ENCODE assay signal across 9 mouse cellular contexts in the genomic region with DNA sequence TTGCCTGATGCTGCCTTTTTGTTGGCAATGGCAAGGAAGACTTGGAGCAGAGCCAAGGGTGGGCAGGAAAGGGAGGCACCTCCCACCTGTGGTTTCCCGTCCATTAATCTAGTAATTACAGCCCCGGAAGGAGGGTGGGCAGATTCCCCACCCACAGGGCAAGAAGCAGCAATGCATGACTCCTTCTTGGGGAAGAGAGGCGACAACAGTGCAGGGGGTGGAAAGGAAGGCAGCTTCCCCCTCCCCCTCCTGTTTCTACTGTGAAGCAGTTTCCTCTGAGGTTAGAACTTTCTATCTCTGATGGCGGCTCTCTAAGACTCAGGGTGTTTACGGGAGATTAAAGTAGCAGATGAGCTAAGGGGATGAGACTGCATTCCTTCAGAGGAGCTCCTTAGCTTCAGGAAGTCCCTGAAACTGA. TPM values are rescaled to one million over a fixed set of nuclear protein-coding genes. Genes with fewer than 3 reads are reported as not detected.
A peak's percentile ranks its signal among the peaks of the same experiment; 100 is the strongest.
DNase-seq lines count a peak whose midpoint lies in the region; ATAC-seq lines count a peak whose summit lies in the region.
"Had no signal": no experiment of that assay in that cellular context is flagged by ENCODE, and none has a peak within 500 bp of the region (broad histone marks: within the 10 kb centered on the region; RNA-seq: fewer than 3 reads in every experiment).

No protein-coding gene starts in this region.

- H3K27ac ChIP-seq in hindbrain, embryonic 10.5 days = peak overlapping the region; percentile 4; the same call in 1 of the 2 replicates
- no peak overlapping the region for H3K27ac ChIP-seq in hindbrain, embryonic 14.5 days
- H3K27ac ChIP-seq: limb, embryonic 15.5 days had no signal

- no peaks in the 10 kb centered on the region for H3K9me3 ChIP-seq in hindbrain, embryonic 10.5 days
- H3K9me3 ChIP-seq in hindbrain, embryonic 14.5 days (ENCODE audit: control insufficient read depth, low read length) = no peaks in the 10 kb centered on the region
- H3K9me3 ChIP-seq: limb, embryonic 15.5 days had no signal

- peaks cover 68% of the 10 kb centered on the region for H3K4me1 ChIP-seq in hindbrain, embryonic 10.5 days (replicated peaks)
- peaks cover 11% of the 10 kb centered on the region for H3K4me1 ChIP-seq in hindbrain, embryonic 14.5 days (replicated peaks; ENCODE audit: control insufficient read depth, insufficient read depth, low read length)

- no peak overlapping the region for H3K9ac ChIP-seq in hindbrain, embryonic 14.5 days
- H3K9ac ChIP-seq: limb, embryonic 15.5 days had no signal

- no peak for ATAC-seq in hindbrain, embryonic 14.5 days (ENCODE audit: low FRiP score)
- peak; percentile 17; the same call in 1 of the 2 replicates for ATAC-seq in neutrophil, adult 5-6 weeks (ENCODE audit: extremely low read depth, insufficient number of reproducible peaks, low FRiP score, poor library complexity, severe bottlenecking)

- peaks cover 7% of the 10 kb centered on the region; the same call in 1 of the 2 replicates for H3K27me3 ChIP-seq in hindbrain, embryonic 10.5 days (ENCODE audit: insufficient read depth, poor library complexity, severe bottlenecking)
- H3K27me3 ChIP-seq in hindbrain, embryonic 14.5 days (ENCODE audit: control insufficient read depth, insufficient read depth, low read length) = no peaks in the 10 kb centered on the region

- intact Hi-C loops in left cerebral cortex, postnatal 4 days (cut with DNase I) = loop anchor here (5.0 kb wide), 1 partner anchor 95 kb away; no protein-coding TSS in a partner anchor

- no peak for DNase-seq in hindbrain, embryonic 10.5 days (ENCODE audit: low spot score)
- no peak for DNase-seq in hindbrain, embryonic 14.5 days (ENCODE audit: low spot score)
- DNase-seq in heart, adult 9 months (ENCODE audit: low spot score in 2 of 2) = peak; percentile 29 to 60
- DNase-seq in kidney, postnatal 36 days = peak; percentile 79 to 82
- DNase-seq in layer of hippocampus, adult 9-10 months (ENCODE audit: low spot score) = no peak
- DNase-seq in cerebellum, adult 9-10 months = no peak
- DNase-seq in left cerebral cortex, postnatal 4 days = no peak

- H3K36me3 ChIP-seq in hindbrain, embryonic 10.5 days = no peaks in the 10 kb centered on the region
- H3K36me3 ChIP-seq in hindbrain, embryonic 14.5 days (replicated peaks; ENCODE audit: control insufficient read depth, insufficient read depth) = no peaks in the 10 kb centered on the region
- H3K36me3 ChIP-seq: limb, embryonic 15.5 days had no signal

- WGBS in hindbrain, embryonic 10.5 days = 76% methylated on average over 5 of the region's 5 CpGs
- 63% methylated on average over 5 of the region's 5 CpGs for WGBS in hindbrain, embryonic 14.5 days

- H3K4me2 ChIP-seq in hindbrain, embryonic 14.5 days (replicated peaks) = no peak overlapping the region
- H3K4me2 ChIP-seq: limb, embryonic 15.5 days had no signal

- no peak overlapping the region for H3K4me3 ChIP-seq in hindbrain, embryonic 10.5 days
- H3K4me3 ChIP-seq in hindbrain, embryonic 14.5 days (replicated peaks; ENCODE audit: low read length) = no peak overlapping the region
- H3K4me3 ChIP-seq: limb, embryonic 15.5 days had no signal

RNA-seq across cellular contexts. Expression of gene Cryba4, which starts 9.9 kb away (rescaled TPM):
- 0.35 and 1.4 TPM in 2 replicates for polyA plus RNA-seq in hindbrain, embryonic 10.5 days (2016; fragmentation: Nextera tagmentation; extraction: Ambion mirVana)
- 1.6 and 3.2 TPM in 2 replicates for polyA plus RNA-seq in hindbrain, embryonic 14.5 days (2014; fragmentation: Nextera tagmentation; extraction: Ambion mirVana)
- 1.2 and 2.9 TPM in 2 replicates for total RNA-seq in neutrophil, adult 5-6 weeks (2017)
- total RNA-seq in left cerebral cortex, postnatal 4 days (2021) = under 1 TPM; 0.50 to 0.54 TPM

RNA-seq across cellular contexts. Expression of gene Crybb1, which starts 13.2 kb away (rescaled TPM):
- polyA plus RNA-seq in hindbrain, embryonic 10.5 days (2016; fragmentation: Nextera tagmentation; extraction: Ambion mirVana) = 0.19 and 0.42 TPM in 2 replicates
- polyA plus RNA-seq in hindbrain, embryonic 14.5 days (2014; fragmentation: Nextera tagmentation; extraction: Ambion mirVana) = 3.6 and 3.9 TPM in 2 replicates
- not detected in 2 replicates for total RNA-seq in neutrophil, adult 5-6 weeks (2017)
- total RNA-seq in left cerebral cortex, postnatal 4 days (2021) = 1 to 10 TPM; 3.5 to 5.6 TPM

RNA-seq across cellular contexts. Expression of gene Tpst2, which starts 34.1 kb away (rescaled TPM):
- polyA plus RNA-seq in hindbrain, embryonic 10.5 days (2016; fragmentation: Nextera tagmentation; extraction: Ambion mirVana) = 37.2 and 40.9 TPM in 2 replicates
- 29.0 and 30.4 TPM in 2 replicates for polyA plus RNA-seq in hindbrain, embryonic 14.5 days (2014; fragmentation: Nextera tagmentation; extraction: Ambion mirVana)
- total RNA-seq in neutrophil, adult 5-6 weeks (2017) = 46.1 and 53.4 TPM in 2 replicates
- 10 to 100 TPM; 25.5 to 28.8 TPM for total RNA-seq in left cerebral cortex, postnatal 4 days (2021)

Comparison
In these comparisons a context has a peak if more than half of its experiments do, and no peak if none do; other contexts are left out.
1. DNase-seq: peak in heart, adult 9 months (2 of 2) and kidney, postnatal 36 days (2 of 2); none in hindbrain, embryonic 10.5 days (single experiment), hindbrain, embryonic 14.5 days (single experiment), layer of hippocampus, adult 9-10 months (single experiment), cerebellum, adult 9-10 months (single experiment) and left cerebral cortex, postnatal 4 days (single experiment).